Mouse (Mus musculus) CH12.LX (cell line): ENCODE measurements around the gene A430033K04Rik. TPM values are rescaled to one million over a fixed set of nuclear protein-coding genes. Genes with fewer than 3 reads are reported as not detected.

Experiments used
- DNase-seq: peaks from one replicate; pipeline ENCODE4 v3.0.0-alpha.2; 2013; ENCODE audit errors: extremely low read depth
- H3K27ac ChIP-seq: 2 replicates; pipeline ENCODE4 v1.5.1; 2012; ENCODE audit warnings: low read depth, mild to moderate bottlenecking, control low read depth, moderate library complexity; ENCODE audit not compliant: insufficient read depth
- H3K27me3 ChIP-seq: replicated peaks from 2 replicates; pipeline ENCODE3; 2012; ENCODE audit warnings: inconsistent platforms
- H3K36me3 ChIP-seq, 2 experiments: replicated peaks in 1 of 2; 2 replicates each; pipeline versions ENCODE3 to v1.6.1; 2012; ENCODE audit warnings: inconsistent platforms in 1 of 2, low read length in 1 of 2, mild to moderate bottlenecking in 1 of 2, mixed read lengths in 1 of 2, moderate library complexity in 1 of 2; ENCODE audit not compliant: control insufficient read depth in 1 of 2, insufficient read depth in 1 of 2
- H3K4me1 ChIP-seq, 2 experiments: 2 replicates each; pipeline ENCODE4 v1.6.1; 2012; ENCODE audit warnings: inconsistent platforms in 1 of 2, moderate library complexity in 1 of 2; ENCODE audit not compliant: insufficient read depth in 2 of 2, control insufficient read depth in 1 of 2
- H3K4me2 ChIP-seq: 2 replicates; pipeline ENCODE4 v1.6.1; 2012; ENCODE audit warnings: low read depth, mild to moderate bottlenecking, control low read depth; ENCODE audit not compliant: poor library complexity, insufficient read depth, severe bottlenecking
- H3K4me3 ChIP-seq, 3 experiments: fragments of 150-350 bp in 1 of 3; sonication (generic) in 1 of 3; replicated peaks in 1 of 3; 2 replicates each; pipeline versions ENCODE3 to v1.5.1; 2011 to 2012; ENCODE audit warnings: low read depth in 2 of 3, low read length in 2 of 3, mild to moderate bottlenecking in 2 of 3, moderate library complexity in 2 of 3, control low read depth in 1 of 3, improper control_type of control experiment in 1 of 3, inconsistent platforms in 1 of 3, mixed read lengths in 1 of 3; ENCODE audit not compliant: poor library complexity in 1 of 3
- H3K79me2 ChIP-seq: replicated peaks from 2 replicates; pipeline ENCODE4 v1.6.1; 2012; ENCODE audit warnings: mild to moderate bottlenecking, moderate library complexity; ENCODE audit not compliant: control insufficient read depth, poor library complexity, insufficient read depth, severe bottlenecking; ENCODE audit errors: extremely low read depth
- H3K9ac ChIP-seq: 2 replicates; pipeline ENCODE4 v1.6.1; 2012; ENCODE audit warnings: low read depth, mild to moderate bottlenecking, control low read depth, moderate library complexity; ENCODE audit not compliant: insufficient read depth
- H3K9me3 ChIP-seq: replicated peaks from 2 replicates; pipeline ENCODE3; 2012; ENCODE audit warnings: low read length, inconsistent platforms, mixed read lengths
- BHLHE40 ChIP-seq: IDR thresholded peaks from 2 replicates; pipeline ENCODE4 v1.6.1; 2011; ENCODE audit warnings: mild to moderate bottlenecking, low read depth, low read length, improper control_type of control experiment
- CHD2 ChIP-seq: IDR thresholded peaks from 2 replicates; pipeline ENCODE4 v1.6.1; 2011; ENCODE audit warnings: low read length, improper control_type of control experiment
- CTCF ChIP-seq, 2 experiments: IDR thresholded peaks in 1 of 2; conservative IDR thresholded peaks in 1 of 2; 2 replicates each; pipeline ENCODE4 v1.5.1; 2011 to 2012; ENCODE audit warnings: low read depth in 2 of 2, low read length in 2 of 2, improper control_type of control experiment in 1 of 2, inconsistent platforms in 1 of 2, mild to moderate bottlenecking in 1 of 2, moderate library complexity in 1 of 2
- ETS1 ChIP-seq: conservative IDR thresholded peaks from 2 replicates; pipeline ENCODE4 v1.6.1; 2012; ENCODE audit warnings: low read depth, mild to moderate bottlenecking, inconsistent platforms, low read length, improper control_type of control experiment, moderate library complexity
- HCFC1 ChIP-seq: IDR thresholded peaks from 2 replicates; pipeline ENCODE4 v1.6.1; 2012; ENCODE audit warnings: low read depth, mild to moderate bottlenecking, inconsistent platforms, low read length, improper control_type of control experiment
- KAT2A ChIP-seq: IDR thresholded peaks from 2 replicates; pipeline ENCODE4 v1.6.1; 2012; ENCODE audit warnings: low read length, improper control_type of control experiment, inconsistent platforms; ENCODE audit not compliant: insufficient replicate concordance
- MYC ChIP-seq: IDR thresholded peaks from 2 replicates; pipeline ENCODE4 v1.6.1; 2011; ENCODE audit warnings: low read depth, mild to moderate bottlenecking, improper control_type of control experiment, low read length
- NELFE ChIP-seq: IDR thresholded peaks from 2 replicates; pipeline ENCODE4 v1.6.1; 2011; ENCODE audit warnings: low read depth, low read length, improper control_type of control experiment
- POLR2AphosphoS2 ChIP-seq: IDR thresholded peaks from 2 replicates; pipeline ENCODE4 v1.6.1; 2011; ENCODE audit warnings: low read depth, low read length, improper control_type of control experiment
- RAD21 ChIP-seq: IDR thresholded peaks from 2 replicates; pipeline ENCODE4 v1.6.1; 2011; ENCODE audit warnings: low read depth, mild to moderate bottlenecking, low read length, improper control_type of control experiment, moderate library complexity
- SMC3 ChIP-seq: IDR thresholded peaks from 2 replicates; pipeline ENCODE4 v1.6.1; 2011; ENCODE audit warnings: low read depth, low read length, improper control_type of control experiment
- TCF12 ChIP-seq: IDR thresholded peaks from 2 replicates; pipeline ENCODE4 v1.6.1; 2014; ENCODE audit warnings: low read depth, mild to moderate bottlenecking, inconsistent platforms, low read length, improper control_type of control experiment
- USF1 ChIP-seq: IDR thresholded peaks from 2 replicates; pipeline ENCODE4 v1.6.1; 2014; ENCODE audit warnings: low read depth, mild to moderate bottlenecking, inconsistent platforms, low read length, improper control_type of control experiment
- USF2 ChIP-seq: conservative IDR thresholded peaks from 2 replicates; pipeline ENCODE4 v1.6.1; 2011; ENCODE audit warnings: low read depth, low read length, improper control_type of control experiment
- ZKSCAN1 ChIP-seq: IDR thresholded peaks from 2 replicates; pipeline ENCODE4 v1.6.1; 2012; ENCODE audit warnings: low read depth, inconsistent platforms, low read length, improper control_type of control experiment, borderline replicate concordance
- ZMIZ1 ChIP-seq: IDR thresholded peaks from 2 replicates; pipeline ENCODE4 v1.6.1; 2012; ENCODE audit warnings: low read depth, mild to moderate bottlenecking, inconsistent platforms, low read length, improper control_type of control experiment
- ZNF384 ChIP-seq: IDR thresholded peaks from 2 replicates; pipeline ENCODE4 v1.6.1; 2012; ENCODE audit warnings: low read depth, low read length, improper control_type of control experiment, inconsistent platforms
- dilution Hi-C: fragments of 300-500 bp; cut with MboI; formaldehyde crosslinking; loops from 2 replicates; pipeline ENCODE4 v1.14.3; 2020; ENCODE audit warnings: low sequenced_read_pairs; ENCODE audit not compliant: extremely low pct_unique_long_range_greater_than_20kb, extremely low pct_ligation_motif_present
- in situ Hi-C: fragments of 300-500 bp; cut with MboI; formaldehyde crosslinking; loops from 3 replicates; pipeline ENCODE4 v1.14.3; 2019; ENCODE audit warnings: low sequenced_read_pairs, low pct_ligation_motif_present, low pct_unique_long_range_greater_than_20kb, mixed read lengths
- polyA plus RNA-seq: library from polyadenylated mRNA; unstranded; fragments of >175 nt; gene quantifications from 2 replicates; pipeline ENCODE4 v1.2.1, GENCODE M21; 2012; ENCODE audit warnings: low read depth; ENCODE audit not compliant: insufficient read length
- total RNA-seq, 2 experiments: library from RNA; depleted of rRNA; stranded (reverse); fragments of 300-350 nt in 1 of 2; fragments of >200 nt in 1 of 2; gene quantifications; 2 replicates each; pipeline ENCODE4 v1.2.3; 2012 to 2014

A430033K04Rik gene
- total and polyA plus RNA-seq, 3 experiments = 4.2 to 6.8 (median 6.1) TPM

DNA sequence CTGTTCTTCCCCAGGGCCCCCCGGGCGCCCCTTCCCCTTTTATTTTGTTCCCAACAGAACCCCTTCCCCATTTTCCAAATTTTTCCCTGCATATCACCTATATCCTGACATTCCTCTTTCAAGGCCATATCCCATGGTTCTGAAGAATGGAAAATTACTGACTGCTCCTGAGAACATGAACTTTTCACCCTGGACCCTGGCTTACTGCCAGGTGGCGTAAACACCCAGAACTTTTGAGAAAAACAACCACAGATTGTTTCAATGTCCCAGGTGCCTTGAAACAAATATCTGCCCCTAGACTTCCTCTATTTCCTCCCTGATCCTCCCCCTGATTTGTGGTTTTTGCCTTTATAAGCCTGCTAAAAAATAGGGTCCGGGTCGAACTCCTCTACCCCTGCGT, 35.3 kb upstream of the A430033K04Rik start:
- H3K9ac ChIP-seq = no peak overlapping the region
- H3K36me3 ChIP-seq = no peaks in the 10 kb centered on the region
- H3K4me1 ChIP-seq = no peaks in the 10 kb centered on the region
- no peak overlapping the region for H3K27ac ChIP-seq
- H3K27me3 ChIP-seq = no peaks in the 10 kb centered on the region
- dilution Hi-C loops = no loop called here
- DNase-seq = no peak
- peaks cover 4% of the 10 kb centered on the region for H3K9me3 ChIP-seq
- H3K79me2 ChIP-seq = no peaks in the 10 kb centered on the region
- no peak overlapping the region for H3K4me3 ChIP-seq
- in situ Hi-C loops = no loop called here
- no peak overlapping the region for H3K4me2 ChIP-seq
- TF ChIP-seq HCFC1 (no peak), BHLHE40 (no peak), RAD21 (no peak), USF1 (no peak), ZNF384 (no peak), POLR2AphosphoS2 (no peak), KAT2A (no peak), CHD2 (no peak), USF2 (no peak), TCF12 (no peak), ETS1 (no peak)

DNA sequence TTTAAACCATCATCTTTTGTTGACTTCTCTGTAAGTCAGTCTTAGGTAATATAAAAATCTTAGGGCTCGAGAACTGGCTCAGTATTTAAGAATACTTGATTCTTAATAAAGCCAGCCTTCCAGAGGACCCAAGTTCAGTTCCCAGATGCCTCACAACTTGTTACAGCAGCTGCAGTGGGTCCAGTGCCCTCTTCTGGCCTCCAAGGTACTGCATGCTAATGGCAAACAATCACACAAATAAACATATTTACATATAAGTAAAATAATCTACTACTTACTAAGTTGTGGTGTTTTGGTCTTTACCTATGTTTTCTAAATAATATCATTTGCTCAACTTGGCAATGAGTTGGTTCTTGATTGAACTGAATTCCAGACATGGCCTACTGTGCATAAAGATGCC, 4.3 kb upstream of the A430033K04Rik start:
- DNase-seq = no peak
- peaks cover 16% of the 10 kb centered on the region for H3K79me2 ChIP-seq
- in situ Hi-C loops (no loop called here), dilution Hi-C loops (no loop called here)
- peaks cover 36% of the 10 kb centered on the region for H3K9me3 ChIP-seq
- H3K36me3 ChIP-seq = peaks cover 33 to 48% of the 10 kb centered on the region in 2 experiments
- H3K27ac ChIP-seq = no peak overlapping the region
- peak overlapping the region in 1 of 3 experiments; percentile 89 for H3K4me3 ChIP-seq
- H3K27me3 ChIP-seq = no peaks in the 10 kb centered on the region
- no peak for TF ChIP-seq ZMIZ1
- TF ChIP-seq RAD21 = no peak
- TF ChIP-seq SMC3 = no peak
- no peak for TF ChIP-seq USF1
- TF ChIP-seq ZKSCAN1 = no peak
- no peak for TF ChIP-seq BHLHE40
- no peak for TF ChIP-seq CHD2
- TF ChIP-seq POLR2AphosphoS2 = no peak
- no peak for TF ChIP-seq MYC
- no peak; a peak in 1 of 4 replicates for TF ChIP-seq CTCF (conservative IDR thresholded peaks at IDR 0.05 in 1 of 2, IDR thresholded peaks at IDR 0.05 in 1 of 2; ENCODE audit: low read depth in 2 of 2, low read length in 2 of 2)
- TF ChIP-seq NELFE = no peak
- no peak for TF ChIP-seq ZNF384
- H3K9ac ChIP-seq = no peak overlapping the region
- H3K4me1 ChIP-seq = peaks cover 0 to 18% of the 10 kb centered on the region in 2 experiments; a peak in 2 of 4 replicates
- H3K4me2 ChIP-seq = peak overlapping the region; percentile 36; the same call in 1 of the 2 replicates
